Mouse (Mus musculus) forebrain, embryonic 11.5 days (tissue): ENCODE results near the gene Kcnj14. TPM values are rescaled to one million over a fixed set of nuclear protein-coding genes. Genes with fewer than 3 reads are reported as not detected.

Source experiments
- ATAC-seq: fragments of 200-750 bp; cut with Nextera tagmentation; replicated peaks from 2 replicates; pipeline ENCODE4 v1.8.0; 2017; ENCODE audit warnings: moderate TSS enrichment; ENCODE audit not compliant: low FRiP score
- DNase-seq: peaks from one replicate; pipeline ENCODE4 v3.0.0-alpha.2; 2017; ENCODE audit warnings: low spot score
- H3K27ac ChIP-seq: fragments of 300-500 bp; sonication (generic); 2 replicates; pipeline ENCODE4 v1.5.1; 2014; ENCODE audit warnings: low read depth, low read length
- H3K27me3 ChIP-seq: fragments of 300-500 bp; sonication (generic); 2 replicates; pipeline ENCODE4 v1.6.1; 2014; ENCODE audit warnings: mild to moderate bottlenecking, low read length, mixed read lengths; ENCODE audit not compliant: control insufficient read depth, insufficient read depth
- H3K36me3 ChIP-seq: fragments of 300-500 bp; sonication (generic); 2 replicates; pipeline ENCODE4 v1.6.1; 2014; ENCODE audit warnings: mild to moderate bottlenecking, low read length, moderate library complexity, mixed read lengths; ENCODE audit not compliant: control insufficient read depth, insufficient read depth
- H3K4me1 ChIP-seq: fragments of 300-500 bp; sonication (generic); replicated peaks from 2 replicates; pipeline ENCODE4 v1.6.1; 2014; ENCODE audit warnings: low read length, mixed read lengths; ENCODE audit not compliant: control insufficient read depth, insufficient read depth
- H3K4me2 ChIP-seq: fragments of 300-500 bp; sonication (generic); 2 replicates; pipeline ENCODE4 v1.6.1; 2014; ENCODE audit warnings: low read depth, mild to moderate bottlenecking, low read length, moderate library complexity, mixed read lengths; ENCODE audit not compliant: severe bottlenecking
- H3K4me3 ChIP-seq: fragments of 300-500 bp; sonication (generic); 2 replicates; pipeline ENCODE4 v1.5.1; 2014; ENCODE audit warnings: low read depth, low read length
- H3K9ac ChIP-seq: fragments of 300-500 bp; sonication (generic); 2 replicates; pipeline ENCODE4 v1.6.1; 2014; ENCODE audit warnings: low read length
- H3K9me3 ChIP-seq: fragments of 300-500 bp; sonication (generic); 2 replicates; pipeline ENCODE4 v1.6.1; 2016; ENCODE audit warnings: low read length, mixed read lengths; ENCODE audit not compliant: control insufficient read depth
- WGBS: fragments of 180-500 bp; shearing (Covaris S2); extraction: QIAGEN DNeasy Blood & Tissue Kit; methylation state at CpG from one replicate; pipeline ENCODE4 v1.1.7; 2014; 5-methylcytosine and 5-hydroxymethylcytosine counted together
- polyA plus RNA-seq: library from polyadenylated mRNA; unstranded; fragments of >200 nt; fragmentation: Nextera tagmentation; extraction: Ambion mirVana; gene quantifications from 2 replicates; pipeline ENCODE4 v1.2.1, GENCODE M21; 2014

Kcnj14 gene
- polyA plus RNA-seq, 1 experiment from 2014 or later, result 0.37 TPM

- ATAC-seq, result no peak
- 87% methylated on average over 10 of the region's 10 CpGs for WGBS
- DNase-seq, result no peak
- no peak overlapping the region for H3K4me3 ChIP-seq
- H3K27me3 ChIP-seq, result no peaks in the 10 kb centered on the region
- H3K4me1 ChIP-seq, result no peaks in the 10 kb centered on the region
- H3K9me3 ChIP-seq, result no peaks in the 10 kb centered on the region
- no peak overlapping the region for H3K4me2 ChIP-seq
- no peak overlapping the region for H3K27ac ChIP-seq
- H3K9ac ChIP-seq, result no peak overlapping the region
- no peaks in the 10 kb centered on the region for H3K36me3 ChIP-seq
These were observed 18.6 kb upstream of the Kcnj14 start for GRCm38 (mm10) chr7:45842950-45843744.

- Histone ChIP-seq H3K4me2 (peak overlapping the region; percentile 37), H3K27me3 (peaks cover 44% of the 10 kb centered on the region), H3K27ac (no peak overlapping the region), H3K4me3 (peak overlapping the region; percentile 24), H3K9me3 (no peaks in the 10 kb centered on the region), H3K4me1 (peaks cover 14% of the 10 kb centered on the region), H3K9ac (no peak overlapping the region), H3K36me3 (no peaks in the 10 kb centered on the region)
- ATAC-seq (no peak), DNase-seq (no peak)
- 5% methylated on average over 22 of the region's 31 CpGs for WGBS
These were observed 9.3 kb upstream of the Kcnj14 start for GRCm38 (mm10) chr7:45833924-45834323.

- Histone ChIP-seq H3K36me3 (no peaks in the 10 kb centered on the region), H3K27me3 (peaks cover 44% of the 10 kb centered on the region), H3K27ac (no peak overlapping the region), H3K9me3 (no peaks in the 10 kb centered on the region), H3K9ac (no peak overlapping the region), H3K4me3 (peak overlapping the region; percentile 24), H3K4me2 (peak overlapping the region; percentile 37), H3K4me1 (peaks cover 14% of the 10 kb centered on the region)
- WGBS, result under 1% methylated on average over 63 of the region's 86 CpGs
- DNase-seq (peak; percentile 67), ATAC-seq (no peak)
These were observed 8.7 kb upstream of the Kcnj14 start for GRCm38 (mm10) chr7:45833148-45833790.

DNA sequence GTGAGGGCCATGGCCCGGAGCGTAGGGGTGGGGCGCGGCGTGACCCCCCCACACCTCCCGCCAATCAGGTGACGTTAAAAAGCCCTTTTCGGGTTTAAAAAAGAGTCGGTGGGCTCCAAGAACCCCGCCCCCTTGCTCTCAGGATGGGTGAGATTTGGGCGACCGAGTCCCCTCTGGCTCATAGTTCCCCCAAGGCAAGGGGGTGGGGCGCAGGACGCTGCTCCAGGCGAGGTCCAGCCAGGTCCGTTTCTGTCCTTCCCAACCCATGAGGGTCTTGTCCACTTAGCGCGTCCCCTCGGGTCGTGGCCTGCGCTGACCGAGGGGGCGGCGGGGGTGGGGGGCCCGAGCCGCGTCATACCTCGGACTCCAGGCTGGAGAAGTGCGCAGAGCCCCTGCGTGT lies 7.8 kb upstream of the Kcnj14 start:
- ATAC-seq (no peak), DNase-seq (no peak)
- Histone ChIP-seq H3K4me1 (peaks cover 14% of the 10 kb centered on the region), H3K4me2 (no peak overlapping the region; the same call in 1 of the 2 replicates), H3K4me3 (peak overlapping the region; percentile 24; the same call in 1 of the 2 replicates), H3K27me3 (peaks cover 44% of the 10 kb centered on the region), H3K36me3 (peaks cover 5% of the 10 kb centered on the region), H3K9ac (no peak overlapping the region), H3K27ac (no peak overlapping the region), H3K9me3 (no peaks in the 10 kb centered on the region)
- 8% methylated on average over 30 of the region's 30 CpGs for WGBS

DNA sequence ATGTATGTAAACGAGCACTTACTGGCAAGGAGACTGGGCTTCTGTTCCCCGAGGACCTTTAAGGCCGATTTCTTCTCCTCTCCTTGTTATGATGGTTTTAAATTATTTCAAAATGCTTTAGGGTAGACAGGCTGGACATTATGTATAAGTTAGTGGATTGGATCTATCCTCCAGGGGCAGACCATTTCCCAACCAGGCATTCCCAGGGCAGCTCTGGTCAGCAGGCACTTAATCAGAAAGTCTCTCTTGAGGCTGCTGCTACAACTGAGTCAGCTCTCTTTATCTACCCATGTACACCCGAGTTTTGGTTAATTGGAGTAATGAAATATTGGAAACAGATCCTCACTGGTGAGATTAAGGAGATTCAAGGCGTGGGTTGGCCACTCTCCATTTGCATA lies 6.5 kb upstream of the Kcnj14 start:
- DNase-seq, result no peak
- H3K4me1 ChIP-seq, result peaks cover 14% of the 10 kb centered on the region
- H3K27ac ChIP-seq, result no peak overlapping the region
- ATAC-seq, result peak; percentile 12; the same call in 1 of the 2 replicates
- peaks cover 14% of the 10 kb centered on the region for H3K36me3 ChIP-seq
- no peaks in the 10 kb centered on the region for H3K9me3 ChIP-seq
- H3K9ac ChIP-seq, result peak overlapping the region; percentile 68
- WGBS, result 25% methylated on average over 5 of the region's 5 CpGs
- H3K4me2 ChIP-seq, result peak overlapping the region; percentile 87; the same call in 1 of the 2 replicates
- peaks cover 44% of the 10 kb centered on the region for H3K27me3 ChIP-seq
- peak overlapping the region; percentile 79 for H3K4me3 ChIP-seq

DNA sequence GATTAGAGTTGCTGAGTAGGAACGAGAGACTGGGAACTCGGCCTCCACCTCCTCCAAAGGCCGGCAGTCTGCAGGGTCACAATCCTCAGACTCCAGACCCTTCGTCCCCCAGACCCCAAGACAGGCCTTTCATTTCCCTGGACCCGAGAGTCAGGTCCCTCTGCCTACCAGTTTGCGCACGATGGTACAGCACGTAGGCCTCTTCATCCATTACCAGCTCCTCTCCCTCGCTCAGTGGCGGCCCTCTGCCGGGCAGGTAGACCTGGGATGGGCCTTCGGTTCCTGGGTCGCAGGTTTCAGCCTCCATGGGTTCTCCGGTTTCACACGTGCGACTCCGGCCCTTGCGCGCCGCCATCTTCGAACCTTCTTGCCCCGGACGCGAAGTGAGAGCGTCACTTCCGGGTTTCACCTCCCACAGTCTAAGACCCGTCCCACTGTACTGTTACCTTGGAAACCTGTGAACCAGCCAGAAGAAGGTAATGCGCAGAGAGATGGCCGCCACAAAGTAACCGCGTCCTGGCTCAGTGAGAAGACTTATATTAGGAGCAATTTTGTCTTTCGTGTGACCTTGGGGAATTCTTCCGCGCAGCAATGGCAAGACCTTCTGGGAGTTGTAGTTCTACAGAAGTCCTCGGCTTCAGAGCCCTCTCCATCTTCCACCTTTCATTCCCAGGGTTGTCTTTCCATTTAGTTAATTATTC lies 6.0 kb upstream of the Kcnj14 start, which contains the start of gene Grwd1:
TSS of gene Grwd1 (minus strand) at position 518 of the 701 bp plus-strand sequence.
- peak within 1 kb of the TSS; percentile 68 for H3K9ac ChIP-seq
- H3K27ac ChIP-seq, result no peak within 1 kb of the TSS
- under 1% methylated on average over 35 of the region's 35 CpGs for WGBS
- DNase-seq (peak; percentile 92), ATAC-seq (peak; percentile 90)
- H3K27me3 ChIP-seq, result peaks cover 42% of the 10 kb centered on the region
- peaks cover 14% of the 10 kb centered on the region for H3K4me1 ChIP-seq
- H3K9me3 ChIP-seq, result no peaks in the 10 kb centered on the region
- peak within 1 kb of the TSS; percentile 87 for H3K4me2 ChIP-seq
- H3K36me3 ChIP-seq, result peaks cover 18% of the 10 kb centered on the region
- peak within 1 kb of the TSS; percentile 79 for H3K4me3 ChIP-seq

GRCm38 (mm10) chr7:45826631-45827030 lies 2.0 kb upstream of the Kcnj14 start:
- no peak overlapping the region for H3K4me3 ChIP-seq
- no peak overlapping the region for H3K9ac ChIP-seq
- no peaks in the 10 kb centered on the region for H3K9me3 ChIP-seq
- H3K27me3 ChIP-seq, result peaks cover 4% of the 10 kb centered on the region
- DNase-seq, result no peak
- H3K27ac ChIP-seq, result no peak overlapping the region
- H3K36me3 ChIP-seq, result peaks cover 22% of the 10 kb centered on the region
- H3K4me2 ChIP-seq, result no peak overlapping the region
- peaks cover 4% of the 10 kb centered on the region; the same call in 1 of the 2 replicates for H3K4me1 ChIP-seq
- ATAC-seq, result no peak
- WGBS, result 94% methylated on average over 7 of the region's 7 CpGs

GRCm38 (mm10) chr7:45820913-45821312 lies 3.7 kb downstream of the Kcnj14 start:
- no peaks in the 10 kb centered on the region for H3K4me1 ChIP-seq
- H3K9ac ChIP-seq, result no peak overlapping the region
- H3K27me3 ChIP-seq, result no peaks in the 10 kb centered on the region
- ATAC-seq (no peak), DNase-seq (no peak)
- no peaks in the 10 kb centered on the region for H3K9me3 ChIP-seq
- H3K4me3 ChIP-seq, result no peak overlapping the region
- H3K27ac ChIP-seq, result no peak overlapping the region
- no peak overlapping the region for H3K4me2 ChIP-seq
- H3K36me3 ChIP-seq, result peaks cover 6% of the 10 kb centered on the region; the same call in 1 of the 2 replicates
